Mouse (Mus musculus) lung, postnatal 0 days (tissue): Measurements from ENCODE around the gene Gpr142. TPM values are rescaled to one million over a fixed set of nuclear protein-coding genes. Genes with fewer than 3 reads are reported as not detected.

Experiments used
- ATAC-seq: fragments of 200-750 bp; cut with Nextera tagmentation; 2 replicates; pipeline ENCODE4 v1.8.0; 2017; ENCODE audit warnings: moderate library complexity
- DNase-seq: peaks from one replicate; pipeline ENCODE4 v3.0.0-alpha.2; 2016; ENCODE audit warnings: low spot score
- H3K27ac ChIP-seq: fragments of 300-500 bp; sonication (generic); 2 replicates; pipeline ENCODE4 v1.5.1; 2014; ENCODE audit warnings: antibody characterized with exemption, mild to moderate bottlenecking, low read length, mixed read lengths
- H3K27me3 ChIP-seq: fragments of 300-500 bp; sonication (generic); replicated peaks from 2 replicates; pipeline ENCODE4 v1.6.1; 2014; ENCODE audit warnings: low read length, mixed read lengths; ENCODE audit not compliant: insufficient read depth
- H3K36me3 ChIP-seq: fragments of 300-500 bp; sonication (generic); 2 replicates; pipeline ENCODE4 v1.6.1; 2014; ENCODE audit warnings: low read length, mixed read lengths; ENCODE audit not compliant: insufficient read depth
- H3K4me1 ChIP-seq: fragments of 300-500 bp; sonication (generic); 2 replicates; pipeline ENCODE4 v1.6.1; 2014; ENCODE audit warnings: antibody characterized with exemption, low read depth, low read length, mixed read lengths; ENCODE audit not compliant: insufficient read depth
- H3K4me2 ChIP-seq: fragments of 300-500 bp; sonication (generic); replicated peaks from 2 replicates; pipeline ENCODE4 v1.6.1; 2014; ENCODE audit warnings: low read depth, mild to moderate bottlenecking, low read length, moderate library complexity, mixed read lengths
- H3K4me3 ChIP-seq: fragments of 300-500 bp; sonication (generic); 2 replicates; pipeline ENCODE4 v1.5.1; 2014; ENCODE audit warnings: low read depth, low read length
- H3K9ac ChIP-seq: fragments of 300-500 bp; sonication (generic); replicated peaks from 2 replicates; pipeline ENCODE4 v1.6.1; 2014; ENCODE audit warnings: low read depth, mild to moderate bottlenecking
- H3K9me3 ChIP-seq: fragments of 300-500 bp; sonication (generic); 2 replicates; pipeline ENCODE4 v1.6.1; 2016; ENCODE audit warnings: low read length, mixed read lengths
- CTCF ChIP-seq: IDR thresholded peaks from 2 replicates; pipeline ENCODE4 v1.5.1; 2016; ENCODE audit warnings: antibody characterized with exemption, mild to moderate bottlenecking
- EP300 ChIP-seq: IDR thresholded peaks from 2 replicates; pipeline ENCODE4 v1.6.1; 2016; ENCODE audit warnings: antibody characterized with exemption, mild to moderate bottlenecking, control low read depth
- whole genome bisulfite sequencing: fragments of 180-500 bp; shearing (Covaris S2); extraction: QIAGEN DNeasy Blood & Tissue Kit; methylation state at CpG from one replicate; pipeline ENCODE4 v1.1.7; 2014; 5-methylcytosine and 5-hydroxymethylcytosine counted together
- polyA plus RNA-seq: library from polyadenylated mRNA; unstranded; fragments of >200 nt; fragmentation: Nextera tagmentation; extraction: Ambion mirVana; gene quantifications from 2 replicates; pipeline ENCODE4 v1.2.1, GENCODE M21; 2015

The Gpr142 gene
- polyA plus RNA-seq, 1 experiment from 2014 or later: not detected

- DNase-seq (no peak), ATAC-seq (no peak)
- Histone ChIP-seq H3K4me3 (peak overlapping the region; percentile 27), H3K27me3 (peaks cover 69% of the 10 kb centered on the region), H3K9me3 (no peaks in the 10 kb centered on the region), H3K36me3 (no peaks in the 10 kb centered on the region), H3K27ac (no peak overlapping the region), H3K4me1 (peaks cover under 1% of the 10 kb centered on the region), H3K4me2 (peak overlapping the region; percentile 49), H3K9ac (no peak overlapping the region)
- TF ChIP-seq EP300: no peak
- TF ChIP-seq CTCF: no peak
- WGBS: 7% methylated on average over 50 of the region's 50 CpGs
These were observed 7.3 kb upstream of the Gpr142 start for GRCm38 (mm10) chr11:114791351-114791889.

GRCm38 (mm10) chr11:114791891-114792411 lies 6.8 kb upstream of the Gpr142 start:
- Histone ChIP-seq H3K27me3 (peaks cover 64% of the 10 kb centered on the region), H3K4me1 (no peaks in the 10 kb centered on the region; the same call in none of the 2 replicates), H3K9ac (no peak overlapping the region), H3K4me2 (peak overlapping the region; percentile 49), H3K36me3 (no peaks in the 10 kb centered on the region), H3K4me3 (peak overlapping the region; percentile 27), H3K9me3 (no peaks in the 10 kb centered on the region), H3K27ac (no peak overlapping the region)
- WGBS: under 1% methylated on average over 48 of the region's 59 CpGs
- TF ChIP-seq EP300 (no peak), CTCF (no peak)
- no peak for DNase-seq
- no peak for ATAC-seq

GRCm38 (mm10) chr11:114792931-114793494 lies 5.7 kb upstream of the Gpr142 start:
- ATAC-seq (no peak), DNase-seq (no peak)
- no peaks in the 10 kb centered on the region for H3K36me3 ChIP-seq
- peaks cover 55% of the 10 kb centered on the region for H3K27me3 ChIP-seq
- no peak overlapping the region for H3K9ac ChIP-seq
- WGBS: 51% methylated on average over 5 of the region's 5 CpGs
- TF ChIP-seq EP300 (no peak), CTCF (no peak)
- no peaks in the 10 kb centered on the region for H3K9me3 ChIP-seq
- H3K4me2 ChIP-seq: no peak overlapping the region
- no peak overlapping the region for H3K27ac ChIP-seq
- H3K4me3 ChIP-seq: no peak overlapping the region
- no peaks in the 10 kb centered on the region; the same call in none of the 2 replicates for H3K4me1 ChIP-seq

GRCm38 (mm10) chr11:114793868-114794545 lies 4.7 kb upstream of the Gpr142 start:
- Histone ChIP-seq H3K9me3 (no peaks in the 10 kb centered on the region), H3K4me2 (no peak overlapping the region), H3K36me3 (no peaks in the 10 kb centered on the region), H3K9ac (no peak overlapping the region), H3K4me1 (no peaks in the 10 kb centered on the region; the same call in none of the 2 replicates), H3K4me3 (no peak overlapping the region), H3K27me3 (peaks cover 52% of the 10 kb centered on the region), H3K27ac (no peak overlapping the region)
- DNase-seq (no peak), ATAC-seq (no peak)
- TF ChIP-seq CTCF: no peak
- TF ChIP-seq EP300: no peak
- 51% methylated on average over 19 of the region's 19 CpGs for WGBS

GRCm38 (mm10) chr11:114794691-114795090 lies 4.0 kb upstream of the Gpr142 start:
- no peaks in the 10 kb centered on the region; the same call in none of the 2 replicates for H3K4me1 ChIP-seq
- H3K27me3 ChIP-seq: peaks cover 45% of the 10 kb centered on the region
- H3K9me3 ChIP-seq: no peaks in the 10 kb centered on the region
- no peak overlapping the region for H3K9ac ChIP-seq
- no peak for ATAC-seq
- H3K27ac ChIP-seq: no peak overlapping the region
- H3K36me3 ChIP-seq: no peaks in the 10 kb centered on the region
- no peak for TF ChIP-seq EP300
- no peak for TF ChIP-seq CTCF
- H3K4me3 ChIP-seq: no peak overlapping the region
- no peak for DNase-seq
- WGBS: 63% methylated on average over 4 of the region's 4 CpGs
- no peak overlapping the region for H3K4me2 ChIP-seq

GRCm38 (mm10) chr11:114795231-114795746 lies 3.4 kb upstream of the Gpr142 start:
- no peak overlapping the region for H3K27ac ChIP-seq

More at GRCm38 (mm10) chr11:114795231-114795746, 3.4 kb upstream of the Gpr142 start:
- H3K4me2 ChIP-seq: peak overlapping the region; percentile 55
- WGBS: 3% methylated on average over 7 of the region's 7 CpGs
- H3K4me3 ChIP-seq: no peak overlapping the region; the same call in 1 of the 2 replicates
- no peaks in the 10 kb centered on the region; the same call in none of the 2 replicates for H3K4me1 ChIP-seq
- ATAC-seq (peak; percentile 52), DNase-seq (peak; percentile 36)
- no peaks in the 10 kb centered on the region for H3K9me3 ChIP-seq
- TF ChIP-seq CTCF (peak; percentile 47), EP300 (no peak)
- H3K9ac ChIP-seq: no peak overlapping the region
- H3K36me3 ChIP-seq: no peaks in the 10 kb centered on the region
- peaks cover 39% of the 10 kb centered on the region for H3K27me3 ChIP-seq
